Mouse (Mus musculus): ENCODE data around the gene Mmp15.

GRCm38 (mm10) chr8:95374429-95374828 lies 22.4 kb downstream of the Mmp15 start:
- TF ChIP-seq CTCF (IDR thresholded peaks at IDR 0.05; ENCODE audit: insufficient read depth, low read length) (no peak), POLR2A (IDR thresholded peaks at IDR 0.05; ENCODE audit: borderline replicate concordance, extremely low read depth, low read depth, low read length) (no peak)
